Mouse (Mus musculus): ENCODE results near the gene Sik2.

Sik2 gene

DNA sequence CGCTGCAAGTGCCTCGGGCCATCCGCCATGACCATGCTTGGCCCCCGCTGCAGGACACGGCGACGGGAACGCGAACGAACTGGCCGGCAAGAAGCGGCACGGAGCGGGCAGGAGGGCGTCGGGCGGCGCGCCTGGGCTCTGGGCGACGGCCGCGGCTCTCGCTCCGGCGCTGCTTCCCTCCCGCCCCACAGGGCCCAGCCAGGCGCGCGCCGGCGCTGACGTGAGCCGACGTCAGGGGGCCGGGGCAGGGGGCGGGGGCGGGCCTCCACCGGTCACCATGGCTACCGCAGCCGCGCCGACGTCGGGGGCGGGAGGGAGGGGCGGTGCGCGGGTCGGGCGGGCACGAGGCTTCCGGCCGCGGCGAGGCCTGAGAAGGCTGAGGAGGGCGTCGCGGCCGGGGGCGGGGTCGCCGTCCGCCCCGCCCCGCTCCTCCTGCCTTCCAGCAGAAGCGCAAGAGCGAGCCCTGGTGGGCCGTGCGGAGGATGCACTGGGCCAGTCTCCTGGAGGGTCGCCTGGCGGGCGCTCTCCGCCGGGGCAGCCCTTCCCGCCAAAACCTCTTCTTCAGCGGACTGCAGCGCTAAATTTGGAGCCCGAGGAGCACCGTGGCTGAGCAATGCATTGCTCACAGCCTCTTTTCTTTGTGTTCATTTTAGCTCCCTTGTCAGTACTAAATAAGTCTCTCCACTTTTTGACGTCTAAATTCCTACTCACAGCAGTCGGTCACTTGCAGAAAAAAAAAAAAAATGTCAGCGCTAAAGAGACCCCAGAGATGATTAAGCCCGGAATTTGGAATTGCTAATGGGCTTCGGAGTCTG lies at the start of gene Sik2:
Sik2 (minus strand) TSS at position 233 of the 815 bp plus-strand sequence.
- peak; percentile 88 to 90 for DNase-seq

DNA sequence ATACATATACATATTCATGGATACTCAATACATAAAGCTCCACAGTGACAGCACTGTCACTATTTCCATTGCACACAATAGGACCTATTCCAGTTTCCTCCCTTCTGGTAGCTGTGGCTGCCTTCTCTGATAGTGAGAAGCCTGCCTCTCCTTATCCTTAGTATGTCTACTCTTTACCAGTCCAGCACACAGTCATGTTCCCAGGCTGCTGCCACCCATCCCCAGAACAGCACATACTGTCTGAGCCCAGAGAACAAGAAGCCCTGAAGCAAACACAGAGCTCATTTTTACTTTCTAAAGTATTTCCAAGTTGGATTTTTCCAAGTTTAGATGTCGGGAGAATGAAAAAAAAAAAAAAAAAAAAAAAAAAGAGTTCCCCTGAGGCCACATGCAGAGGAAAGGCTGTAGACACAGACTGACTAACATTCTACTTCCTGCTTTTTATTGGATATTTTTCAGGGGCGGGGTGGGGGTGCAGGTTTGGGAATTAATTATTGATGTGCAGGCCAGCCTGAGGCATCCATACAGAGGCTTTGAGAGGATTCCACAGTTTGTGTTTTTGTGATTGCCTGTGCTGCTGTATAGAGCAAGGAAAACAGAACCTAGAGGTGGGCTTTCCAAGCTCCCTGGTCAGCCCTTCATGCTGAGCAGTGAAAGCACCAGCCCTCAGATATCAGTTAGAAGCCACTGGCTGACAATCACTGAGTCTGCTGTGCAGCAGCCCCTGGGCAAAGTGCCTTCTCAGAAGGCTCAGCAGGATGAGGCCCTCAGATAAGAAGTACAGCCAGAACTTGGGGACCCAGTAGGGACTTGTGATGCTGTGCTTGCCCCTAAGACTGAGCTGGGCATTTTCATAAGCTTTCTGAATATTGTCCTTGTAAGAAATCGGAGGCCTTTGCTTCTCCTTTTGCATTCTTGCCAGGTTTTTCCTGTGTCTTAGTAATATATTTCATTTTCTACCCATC lies 47.8 kb upstream of the Sik2 start:
- DNase-seq: no peak

DNA sequence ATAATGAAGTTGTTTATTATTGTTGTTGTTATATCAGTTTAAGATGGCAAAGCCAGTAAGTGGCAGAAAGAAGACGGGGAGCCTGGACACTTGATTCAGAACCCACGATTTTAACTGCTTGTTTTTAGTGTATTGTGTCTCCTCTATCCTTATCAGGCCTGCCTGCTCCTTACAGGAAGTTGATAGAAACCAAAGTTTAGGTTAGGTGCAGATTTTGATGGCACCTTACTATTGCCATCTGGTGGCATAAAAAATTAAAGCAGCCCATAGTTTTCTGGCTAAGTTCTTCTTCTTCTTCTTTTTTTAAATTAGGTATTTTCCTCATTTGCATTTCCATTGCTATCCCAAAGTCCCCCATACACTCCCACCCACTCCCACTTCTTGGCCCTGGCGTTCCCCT lies 43.3 kb upstream of the Sik2 start:
- no peak for DNase-seq

DNA sequence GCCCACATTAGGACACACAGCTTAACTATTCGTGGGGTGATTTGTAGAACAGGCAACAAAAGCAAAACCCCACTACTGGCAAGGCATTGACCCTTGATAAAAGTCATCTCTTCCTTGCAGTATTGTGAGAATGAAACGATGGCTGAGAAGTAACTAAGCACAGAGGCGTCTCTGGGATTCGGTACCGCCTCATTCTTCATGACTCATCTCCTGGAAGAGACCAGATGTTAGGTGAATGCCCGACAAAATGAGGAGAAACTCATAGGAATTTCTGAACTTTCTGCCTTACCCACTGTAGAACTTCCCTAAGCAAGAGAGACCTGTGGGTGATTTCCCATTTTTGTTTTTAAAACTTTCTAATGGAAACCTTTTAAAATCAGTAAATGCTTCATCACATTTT lies 33.3 kb upstream of the Sik2 start:
- DNase-seq: no peak

DNA sequence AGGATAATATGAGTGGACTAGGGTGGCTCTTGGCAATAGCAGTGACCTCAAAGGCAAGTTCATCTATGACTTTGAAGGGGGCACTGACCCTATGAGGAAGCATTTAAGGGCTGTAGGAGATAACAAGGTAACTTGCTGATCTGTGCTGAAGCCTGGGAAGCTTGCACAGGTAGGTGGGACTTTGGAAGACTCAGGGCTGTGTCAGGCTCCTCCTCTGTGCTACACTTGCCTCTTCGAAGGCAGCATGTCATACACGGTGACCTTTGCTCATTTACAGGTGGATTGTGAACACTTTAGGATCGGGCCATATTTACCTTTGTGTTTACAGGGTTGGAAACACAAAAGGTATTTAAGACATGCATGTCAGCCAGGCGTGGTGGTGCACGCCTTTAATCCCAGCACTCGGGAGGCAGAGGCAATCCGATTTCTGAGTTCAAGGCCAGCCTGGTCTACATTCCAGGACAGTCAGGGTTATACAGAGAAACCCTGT lies 32.7 kb upstream of the Sik2 start:
- DNase-seq: no peak

DNA sequence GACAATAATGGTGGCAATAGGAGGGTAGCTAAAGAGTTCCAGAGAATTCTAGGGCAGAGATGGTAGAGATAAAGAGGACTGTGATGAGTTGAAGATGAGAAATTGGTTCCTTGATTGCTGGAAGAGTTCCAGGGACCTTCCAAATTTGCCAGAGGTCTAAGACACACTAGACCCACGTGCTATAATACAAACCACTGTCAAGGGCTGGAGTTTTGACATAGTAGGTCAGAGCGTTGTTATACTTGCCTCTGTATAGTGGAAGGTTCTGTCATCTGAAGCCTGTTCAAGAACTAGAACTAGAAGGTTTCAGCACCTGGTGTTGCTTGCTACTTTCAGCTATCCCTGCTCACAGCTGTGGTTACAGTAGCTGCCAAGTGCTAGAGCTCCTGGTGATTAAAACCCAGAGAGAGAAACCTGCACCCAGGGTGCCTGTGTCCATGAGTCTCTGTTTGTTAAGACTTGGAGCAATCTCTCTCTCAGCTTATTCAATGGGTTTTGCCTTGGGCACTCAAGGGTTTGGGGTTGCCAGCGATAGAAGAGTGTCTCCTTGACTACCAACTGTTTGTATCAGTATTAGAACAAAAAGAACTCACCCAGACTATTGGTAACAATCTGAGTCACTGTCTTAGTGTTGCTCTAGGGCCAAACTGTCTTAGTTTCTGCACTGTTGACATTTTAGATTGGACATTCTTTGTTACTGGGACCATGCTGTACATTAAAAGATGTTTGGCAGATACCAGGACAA lies 24.1 kb upstream of the Sik2 start:
- DNase-seq: no peak

DNA sequence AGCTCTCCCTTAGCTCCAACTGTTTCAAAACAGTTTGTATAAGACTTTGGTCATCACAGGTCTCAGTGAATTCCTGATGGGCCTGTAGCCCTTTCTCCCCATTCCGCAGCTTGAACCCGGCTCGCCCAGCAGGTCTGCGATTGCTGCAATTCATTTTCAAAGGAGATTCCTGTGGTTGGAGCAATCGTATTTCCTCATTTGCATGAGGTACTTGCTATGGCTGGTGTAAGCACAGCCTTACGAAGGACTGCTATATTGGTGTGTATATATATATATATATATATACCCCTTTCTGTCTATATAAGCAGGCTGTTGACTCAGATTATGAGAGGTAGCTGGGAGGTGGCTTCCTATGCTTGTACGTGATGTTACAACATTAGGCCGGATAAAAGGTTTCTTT lies 23.4 kb upstream of the Sik2 start:
- DNase-seq: no peak

DNA sequence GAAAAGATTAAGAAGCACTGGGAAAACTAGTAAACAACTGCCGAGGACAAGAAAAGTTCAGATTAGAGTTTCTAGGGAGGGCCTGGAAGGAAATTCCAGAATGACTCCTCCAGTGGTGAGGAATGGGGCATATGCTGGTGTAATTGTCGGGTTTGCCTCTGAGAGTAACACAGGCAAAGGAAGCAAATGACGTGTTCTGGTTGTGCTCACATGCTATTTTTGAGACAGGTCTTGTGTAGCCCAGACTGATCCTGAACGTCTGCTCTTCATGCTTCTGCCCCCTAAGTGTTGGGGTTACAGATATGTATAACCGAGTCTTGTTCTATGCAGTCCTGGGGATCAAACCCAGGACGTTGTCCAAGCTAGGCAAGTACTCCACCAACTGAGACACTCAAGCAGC lies 22.7 kb upstream of the Sik2 start:
- DNase-seq: no peak

DNA sequence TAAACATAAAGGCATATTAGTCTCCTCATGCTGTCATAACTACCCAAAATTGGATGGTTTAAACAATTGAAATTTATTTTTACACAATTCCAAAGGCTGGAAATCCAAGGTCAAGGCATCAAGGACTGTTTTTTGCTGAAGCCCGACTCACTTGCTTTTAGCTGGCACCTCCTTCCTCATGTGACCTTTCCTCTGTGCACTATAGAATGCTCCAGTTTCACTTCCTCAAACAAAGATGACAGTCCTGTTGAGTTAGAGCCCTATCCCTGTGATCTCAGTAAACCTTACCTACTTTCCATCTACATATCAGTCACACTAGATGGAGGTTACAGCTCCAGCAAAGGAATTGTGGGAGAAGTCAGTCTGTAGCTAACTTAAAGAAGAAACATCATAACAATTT lies 21.3 kb upstream of the Sik2 start:
- no peak for DNase-seq

DNA sequence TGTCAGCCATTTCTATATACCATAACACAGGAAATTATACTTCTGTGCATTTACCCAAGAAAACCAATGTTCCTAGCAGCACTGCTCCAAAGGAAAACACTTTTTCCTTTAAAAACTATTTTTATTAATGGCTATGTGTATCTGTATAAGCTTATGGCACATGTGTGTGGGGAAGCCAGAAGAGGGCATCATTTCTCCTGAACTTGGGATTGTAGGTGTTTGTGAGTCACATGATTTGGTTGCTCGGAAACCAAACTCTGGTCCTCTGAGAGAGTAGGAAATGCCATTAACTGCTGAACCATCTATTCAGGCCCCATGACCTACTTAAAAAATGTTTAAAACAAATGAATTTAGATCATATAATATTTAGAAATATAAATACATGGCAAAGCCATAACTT lies 18.1 kb upstream of the Sik2 start:
- DNase-seq: no peak

DNA sequence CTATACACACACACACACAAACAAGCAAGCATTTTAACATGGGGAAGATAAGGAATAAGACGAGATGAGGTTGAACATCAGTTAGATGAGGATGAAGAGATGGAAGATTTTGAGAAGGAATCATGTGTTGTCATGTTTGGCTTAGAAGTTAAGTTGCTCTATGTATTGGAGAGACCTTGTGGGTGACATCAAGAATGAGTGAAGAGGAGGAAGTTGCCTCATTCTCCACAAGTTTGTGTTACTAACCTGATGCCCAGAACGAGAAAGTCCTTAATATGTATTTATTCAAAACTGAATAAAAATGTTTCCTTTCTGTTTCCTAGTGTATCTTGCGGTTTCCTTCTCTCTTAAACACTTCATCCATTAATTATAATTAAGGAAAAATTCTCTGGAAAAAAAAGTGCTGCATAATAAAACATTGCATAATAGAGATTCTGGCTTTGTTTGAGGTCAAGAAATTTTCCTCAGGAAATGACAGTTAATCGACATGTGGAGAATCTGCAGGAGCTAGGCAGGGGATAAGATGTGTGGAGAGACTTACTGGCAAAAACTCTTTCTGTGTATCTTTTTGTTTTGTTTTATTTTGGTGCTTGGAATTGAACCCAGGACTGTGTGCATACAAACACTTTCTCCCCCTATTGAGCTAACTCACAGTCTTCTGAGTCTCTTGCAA lies 12.4 kb upstream of the Sik2 start:
- DNase-seq: no peak

DNA sequence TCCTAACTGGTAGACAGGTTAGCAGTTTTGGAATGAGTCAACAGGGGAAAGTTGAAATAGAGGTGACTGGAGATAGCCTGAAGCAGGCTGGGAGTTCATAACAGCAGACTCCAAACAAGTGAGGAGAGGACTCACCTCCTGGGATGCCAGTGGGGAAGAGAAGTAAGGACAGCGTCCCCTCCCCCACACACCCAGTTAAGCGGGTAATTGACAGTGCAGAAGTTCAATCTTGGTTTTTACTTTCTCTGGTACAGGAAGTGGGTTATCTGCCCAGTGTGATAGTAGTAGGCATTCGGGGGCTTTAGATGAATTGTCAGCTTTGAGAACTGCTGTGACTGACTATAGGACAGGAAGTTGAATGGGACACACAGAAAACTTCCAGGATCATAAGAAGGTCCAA lies 11.5 kb upstream of the Sik2 start:
- no peak for DNase-seq

DNA sequence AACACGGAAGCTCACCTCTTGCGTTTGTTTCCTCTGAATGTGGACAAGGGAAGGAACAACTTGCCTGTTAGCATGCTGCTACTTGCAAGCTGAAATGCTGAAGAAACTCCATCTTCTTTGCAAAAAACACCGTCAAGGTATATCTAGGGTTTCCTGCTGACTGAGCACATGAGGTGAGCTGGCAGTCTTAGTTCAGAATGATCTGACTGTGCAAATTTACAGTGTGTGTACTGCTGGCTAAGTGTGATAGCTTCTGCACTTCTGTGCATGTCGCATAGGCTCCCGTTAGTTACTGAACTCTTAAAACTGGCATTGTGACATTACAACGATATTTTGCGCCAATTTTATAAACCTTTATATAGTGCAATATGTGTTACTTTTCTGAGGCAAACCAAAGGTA lies 10.8 kb upstream of the Sik2 start:
- DNase-seq: no peak

DNA sequence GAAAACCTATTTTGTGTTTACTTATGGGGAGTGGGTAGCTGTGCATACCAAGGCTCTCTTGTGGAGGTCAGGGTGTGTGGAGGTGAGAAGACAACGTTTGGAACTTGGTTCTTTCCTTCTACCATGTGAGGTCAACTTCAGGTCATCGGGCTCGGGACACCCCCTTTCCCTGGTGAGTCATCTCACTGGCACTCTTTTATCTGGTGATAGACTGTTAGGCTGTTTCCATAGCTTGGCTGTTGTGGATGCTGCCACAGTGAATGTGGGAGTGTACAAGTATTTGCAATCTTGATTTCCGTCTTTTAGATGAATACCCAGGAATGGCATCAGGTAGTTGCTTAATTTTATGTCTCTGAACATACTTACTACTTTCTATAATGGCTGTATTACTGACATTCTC lies 6.9 kb upstream of the Sik2 start:
- peak in 1 of 2 experiments; percentile 14 for DNase-seq

DNA sequence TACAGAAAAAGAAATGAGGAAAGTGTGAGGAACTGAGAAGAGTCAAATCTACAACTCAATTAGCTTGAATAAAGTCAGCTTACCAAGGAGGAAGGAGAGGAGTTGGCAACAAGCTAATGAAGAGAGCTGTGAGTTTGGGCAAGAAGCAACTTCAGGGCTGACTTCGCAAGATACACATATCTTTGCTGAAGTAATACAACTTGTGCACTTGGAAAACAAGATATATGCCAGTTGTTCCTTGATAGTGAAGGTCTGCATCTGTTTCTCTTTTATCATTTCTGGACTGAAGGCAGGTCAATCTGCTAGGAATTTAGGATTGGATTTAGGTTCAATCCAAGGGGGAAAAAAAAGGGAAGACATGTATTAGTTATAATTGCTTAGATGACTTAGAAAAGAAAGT lies 4.8 kb upstream of the Sik2 start:
- no peak for DNase-seq

DNA sequence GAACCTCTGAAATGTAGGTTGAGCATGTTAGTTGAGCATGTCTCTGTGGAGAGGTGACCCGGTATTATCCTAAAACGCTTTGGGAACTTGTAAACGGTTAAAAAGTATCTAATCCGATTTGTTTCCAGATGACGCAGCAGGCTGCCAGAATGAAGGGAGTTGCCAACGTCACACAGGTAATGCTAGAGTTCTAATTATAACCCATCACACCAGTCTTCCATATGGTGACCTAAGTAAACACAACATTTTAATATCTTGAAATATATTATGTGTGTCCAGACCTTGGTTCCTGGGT lies 730 bp upstream of the Sik2 start:
- no peak for DNase-seq

DNA sequence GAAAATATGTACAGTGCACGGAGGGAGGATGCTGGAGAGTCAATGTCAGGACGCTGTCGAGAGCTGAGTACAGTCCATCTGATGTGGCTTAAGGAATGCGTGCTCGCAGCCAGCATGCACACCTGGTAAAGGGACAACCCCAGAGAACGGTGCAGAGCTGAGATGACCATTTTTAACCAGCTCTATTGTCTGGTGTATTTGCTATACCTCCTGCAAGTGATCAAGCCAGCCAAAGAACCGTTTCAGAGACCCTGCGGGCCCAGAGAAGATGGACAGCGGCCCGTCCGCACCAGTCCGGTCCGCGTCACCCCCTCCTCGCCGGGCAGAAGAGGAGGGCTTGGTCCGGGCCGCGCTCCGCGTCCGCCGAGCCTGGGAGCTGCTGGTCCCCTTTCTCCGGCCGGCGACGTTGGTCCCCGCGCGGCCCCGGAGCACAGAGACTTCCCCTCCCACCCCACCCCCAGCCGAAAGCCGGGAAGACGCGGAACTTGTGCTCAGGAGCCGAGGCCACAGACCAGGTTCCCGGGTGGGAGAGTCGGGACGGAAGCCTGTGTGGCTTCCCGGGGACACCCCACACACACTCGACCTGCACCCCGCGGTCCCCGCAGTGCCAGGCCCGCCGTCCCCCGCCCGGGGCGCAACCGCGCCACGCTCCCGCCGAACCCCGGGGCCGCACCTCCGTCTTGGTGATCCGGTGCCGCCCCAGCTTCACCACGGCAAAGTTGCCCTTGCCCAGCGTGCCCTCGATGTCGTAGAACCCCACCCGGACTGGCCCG lies 619 bp downstream of the Sik2 start:
- no peak for DNase-seq

DNA sequence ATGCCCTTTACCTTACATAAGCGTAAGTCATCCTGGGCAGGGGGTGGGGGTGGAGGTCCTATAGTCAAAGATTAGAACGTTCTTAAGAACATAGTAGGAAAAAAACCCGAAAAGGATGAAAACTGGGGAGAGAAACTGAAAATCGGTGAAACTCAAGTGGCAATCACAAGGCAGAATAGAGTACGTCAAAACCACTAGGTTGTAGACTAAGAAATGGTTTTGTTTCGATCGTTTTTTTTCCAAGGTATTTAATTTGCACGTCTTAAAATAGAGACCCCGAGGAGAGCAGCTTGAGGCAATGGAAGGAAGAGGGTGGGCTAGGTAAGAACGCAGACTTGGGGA lies 1.2 kb downstream of the Sik2 start:
- no peak for DNase-seq

DNA sequence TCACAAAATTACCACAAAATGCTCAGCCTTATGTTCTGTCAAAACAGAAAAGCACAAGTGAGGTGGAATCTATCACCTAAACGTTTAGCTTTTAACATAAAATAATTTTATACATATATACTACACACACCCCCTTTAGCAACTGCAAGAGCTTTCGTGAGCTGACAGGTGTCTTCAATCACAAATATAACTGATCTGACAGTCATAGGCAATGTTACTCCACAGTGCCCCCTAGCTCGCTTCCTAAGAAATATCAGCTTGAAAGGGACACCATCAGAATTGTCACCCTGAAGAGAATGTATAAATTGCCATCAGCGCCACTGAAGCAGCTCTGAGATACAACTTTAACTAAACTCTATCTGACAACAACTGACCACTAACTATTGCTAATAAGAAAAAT lies 2.0 kb downstream of the Sik2 start:
- DNase-seq: peak; percentile 55 to 72

DNA sequence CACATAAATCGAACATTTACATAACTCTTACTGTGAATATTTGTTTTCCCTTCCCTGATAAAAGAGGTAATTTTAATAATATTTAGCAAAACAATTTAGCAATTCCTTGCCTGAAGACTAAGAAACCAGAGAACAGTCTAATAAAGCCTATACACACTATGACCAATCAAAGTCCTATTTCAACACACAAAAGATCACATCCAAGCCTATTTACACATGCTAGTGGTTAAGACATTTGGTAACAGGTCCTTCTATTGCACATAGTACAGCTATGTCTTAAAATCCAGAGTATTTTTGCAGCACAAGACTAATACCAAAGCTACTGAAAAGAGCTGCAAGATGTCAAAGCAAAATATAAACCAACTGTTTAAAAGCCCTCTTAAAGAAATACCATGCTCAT lies 4.8 kb downstream of the Sik2 start:
- no peak for DNase-seq

DNA sequence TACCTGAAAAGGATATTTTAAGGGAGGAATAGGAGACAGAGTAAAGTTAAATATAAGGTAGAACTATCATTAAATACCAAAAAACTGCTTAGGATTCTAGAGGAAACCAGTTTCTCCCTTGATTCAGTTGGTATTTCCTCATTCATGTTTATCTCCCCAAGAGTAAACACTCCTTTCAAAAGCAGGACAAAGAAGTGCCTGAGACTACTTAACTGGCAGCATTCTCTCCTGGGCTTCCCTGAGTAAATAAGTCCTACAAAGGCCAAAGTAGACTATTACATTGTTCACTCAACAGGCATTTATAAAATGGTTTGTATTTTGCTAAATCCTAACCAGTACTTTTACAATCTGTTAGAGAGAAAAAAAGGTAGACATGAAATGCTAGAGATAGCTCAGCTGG lies 22.2 kb downstream of the Sik2 start:
- DNase-seq: peak in 1 of 2 experiments; percentile 19

DNA sequence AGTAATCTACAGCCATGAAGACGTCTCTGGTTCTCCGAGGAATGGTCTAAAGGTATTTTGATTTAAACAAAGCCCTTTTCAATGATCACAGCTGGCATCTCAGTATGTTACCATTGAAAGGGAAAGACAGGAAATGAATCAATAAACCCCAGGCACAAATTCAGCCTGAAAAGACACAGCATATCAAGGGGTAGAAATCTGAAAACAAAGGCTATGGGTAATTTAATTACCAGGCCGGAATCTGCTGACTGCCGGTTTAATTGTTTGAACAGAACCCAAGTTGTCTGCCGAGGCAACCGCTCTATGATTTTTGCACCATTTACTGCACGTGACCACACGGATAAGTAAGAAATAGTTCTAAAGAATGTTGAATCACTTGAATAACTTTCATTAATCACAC lies 22.8 kb downstream of the Sik2 start:
- no peak for DNase-seq

Measured in lung, adult 18-20 months (tissue).